Mouse (Mus musculus): ENCODE results near the gene Cand2.

Cand2 gene

GRCm38 (mm10) chr6:115772604-115773003 is 1.7 kb upstream of the Cand2 start:
- no peak for DNase-seq (ENCODE audit: extremely low spot score, low spot score)

DNA sequence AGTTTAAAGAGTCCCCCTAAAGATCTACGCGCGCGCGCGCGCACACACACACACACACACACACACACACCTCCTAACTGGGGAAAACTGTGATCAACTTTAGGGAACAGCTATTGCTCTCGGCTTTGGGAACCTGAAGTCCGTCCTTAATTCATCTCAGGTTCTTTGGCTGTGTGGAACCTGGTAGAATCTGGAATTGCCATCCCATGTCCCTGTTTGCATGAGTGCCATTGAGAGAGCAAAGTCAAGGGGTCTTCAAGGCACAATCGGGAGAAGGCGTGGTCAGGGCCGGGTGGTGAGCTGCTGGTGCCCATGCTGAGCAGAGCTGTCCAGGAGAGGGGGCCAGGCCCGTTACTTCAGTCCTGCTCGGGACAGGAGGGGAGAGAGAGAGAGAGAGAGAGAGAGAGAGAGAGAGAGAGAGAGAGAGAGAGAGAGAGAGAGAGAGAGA is 348 bp upstream of the Cand2 start:
- DNase-seq (ENCODE audit: extremely low spot score, low spot score) = peak; percentile 83

DNA sequence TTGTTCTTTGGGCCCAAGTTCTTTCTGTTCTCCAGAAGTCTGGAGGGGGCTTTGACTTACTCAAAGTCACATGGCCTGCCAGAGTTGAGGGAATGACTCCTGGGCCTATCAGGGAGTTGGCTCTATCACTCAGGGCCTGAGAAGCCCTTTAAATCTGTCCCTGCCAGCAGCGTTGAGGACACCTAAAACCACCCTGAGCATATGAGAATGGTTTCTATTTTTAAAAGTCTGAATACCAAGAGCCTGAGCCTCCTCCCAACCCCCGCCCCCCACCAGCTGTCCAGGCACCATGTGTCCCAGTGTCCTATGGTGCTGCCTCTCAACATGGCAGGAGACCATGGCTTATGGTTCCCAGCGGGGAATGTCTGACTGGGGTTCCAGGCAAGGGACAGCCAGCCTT is 1.5 kb downstream of the Cand2 start:
- no peak for DNase-seq (ENCODE audit: extremely low spot score, low spot score)

DNA sequence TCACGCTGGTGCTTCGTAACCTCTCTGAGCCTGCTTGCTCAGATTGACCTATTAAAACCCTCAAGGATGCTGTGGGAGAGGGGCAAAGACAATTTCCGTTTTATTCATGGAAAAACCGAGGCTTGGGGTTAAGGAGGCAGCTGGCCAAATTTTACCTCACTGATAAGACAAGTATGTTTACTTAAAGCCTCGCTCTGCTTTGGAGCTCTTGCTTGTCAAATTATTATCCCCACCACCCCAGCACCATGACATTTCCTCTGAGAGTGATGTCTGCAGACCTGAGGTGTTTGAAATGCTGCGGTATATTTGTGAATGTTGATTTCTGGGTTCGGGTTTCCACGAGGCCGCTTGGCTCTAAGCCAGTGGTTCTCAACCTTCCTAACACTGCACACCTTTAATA is 2.0 kb downstream of the Cand2 start:
- DNase-seq (ENCODE audit: extremely low spot score, low spot score) = no peak

- DNase-seq (ENCODE audit: extremely low spot score, low spot score) = no peak
Measured at GRCm38 (mm10) chr6:115782781-115783180, 8.4 kb downstream of the Cand2 start.

- DNase-seq (ENCODE audit: extremely low spot score, low spot score) = no peak
Measured at GRCm38 (mm10) chr6:115791016-115791415, 16.7 kb downstream of the Cand2 start.

DNA sequence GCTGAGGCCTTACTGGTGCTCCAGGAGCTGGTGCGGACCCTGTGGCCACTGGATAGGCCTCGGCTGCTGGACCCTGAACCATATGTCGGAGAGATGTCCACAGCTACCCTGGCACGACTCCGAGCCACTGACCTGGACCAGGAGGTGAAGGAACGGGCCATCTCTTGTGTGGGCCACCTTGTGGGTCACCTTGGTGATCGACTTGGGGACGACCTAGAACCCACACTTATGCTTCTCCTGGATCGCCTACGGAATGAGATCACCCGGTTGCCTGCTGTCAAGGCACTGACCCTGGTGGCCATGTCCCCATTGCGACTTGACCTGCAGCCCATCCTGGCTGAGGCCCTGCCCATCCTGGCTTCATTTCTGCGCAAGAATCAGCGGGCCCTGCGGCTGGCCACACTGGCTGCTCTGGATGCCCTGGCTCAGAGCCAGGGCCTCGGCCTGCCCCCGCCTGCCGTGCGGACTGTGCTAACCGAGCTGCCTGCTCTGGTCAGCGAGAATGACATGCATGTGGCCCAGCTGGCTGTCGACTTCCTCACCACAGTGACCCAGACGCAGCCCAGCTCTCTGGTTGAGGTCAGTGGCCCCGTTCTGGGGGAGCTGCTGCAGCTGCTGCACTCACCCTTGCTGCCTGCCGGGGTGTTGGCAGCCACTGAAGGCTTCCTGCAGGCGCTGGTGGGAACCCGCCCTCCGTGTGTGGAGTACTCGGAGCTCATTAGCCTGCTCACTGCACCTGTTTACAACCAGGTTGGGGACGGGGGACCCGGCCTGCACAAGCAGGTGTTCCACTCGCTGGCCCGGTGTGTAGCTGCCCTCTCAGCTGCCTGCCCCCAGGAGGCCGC is 17.7 kb downstream of the Cand2 start:
- DNase-seq (ENCODE audit: extremely low spot score, low spot score) = no peak

DNA sequence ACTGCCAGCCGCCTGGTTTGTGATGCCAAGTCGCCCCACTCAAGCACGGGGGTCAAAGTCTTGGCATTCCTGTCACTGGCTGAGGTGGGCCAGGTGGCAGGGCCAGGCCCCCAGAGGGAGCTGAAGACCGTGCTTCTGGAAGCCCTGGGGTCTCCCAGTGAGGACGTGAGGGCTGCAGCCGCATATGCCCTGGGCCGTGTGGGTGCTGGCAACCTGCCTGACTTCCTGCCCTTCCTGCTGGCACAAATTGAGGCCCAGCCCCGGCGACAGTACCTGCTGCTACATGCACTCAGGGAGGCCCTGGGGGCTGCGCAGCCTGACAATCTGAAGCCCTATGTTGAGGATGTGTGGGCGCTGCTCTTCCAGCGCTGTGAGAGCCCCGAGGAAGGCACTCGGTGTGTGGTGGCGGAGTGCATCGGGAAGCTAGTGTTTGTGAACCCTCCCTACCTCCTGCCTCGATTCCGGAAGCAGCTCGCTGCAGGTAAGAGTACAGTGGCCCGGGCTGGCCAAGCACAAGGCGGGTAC is 18.4 kb downstream of the Cand2 start:
- no peak for DNase-seq (ENCODE audit: extremely low spot score, low spot score)

- no peak for DNase-seq (ENCODE audit: extremely low spot score, low spot score)
Measured at GRCm38 (mm10) chr6:115801811-115802210, 27.5 kb downstream of the Cand2 start.

DNA sequence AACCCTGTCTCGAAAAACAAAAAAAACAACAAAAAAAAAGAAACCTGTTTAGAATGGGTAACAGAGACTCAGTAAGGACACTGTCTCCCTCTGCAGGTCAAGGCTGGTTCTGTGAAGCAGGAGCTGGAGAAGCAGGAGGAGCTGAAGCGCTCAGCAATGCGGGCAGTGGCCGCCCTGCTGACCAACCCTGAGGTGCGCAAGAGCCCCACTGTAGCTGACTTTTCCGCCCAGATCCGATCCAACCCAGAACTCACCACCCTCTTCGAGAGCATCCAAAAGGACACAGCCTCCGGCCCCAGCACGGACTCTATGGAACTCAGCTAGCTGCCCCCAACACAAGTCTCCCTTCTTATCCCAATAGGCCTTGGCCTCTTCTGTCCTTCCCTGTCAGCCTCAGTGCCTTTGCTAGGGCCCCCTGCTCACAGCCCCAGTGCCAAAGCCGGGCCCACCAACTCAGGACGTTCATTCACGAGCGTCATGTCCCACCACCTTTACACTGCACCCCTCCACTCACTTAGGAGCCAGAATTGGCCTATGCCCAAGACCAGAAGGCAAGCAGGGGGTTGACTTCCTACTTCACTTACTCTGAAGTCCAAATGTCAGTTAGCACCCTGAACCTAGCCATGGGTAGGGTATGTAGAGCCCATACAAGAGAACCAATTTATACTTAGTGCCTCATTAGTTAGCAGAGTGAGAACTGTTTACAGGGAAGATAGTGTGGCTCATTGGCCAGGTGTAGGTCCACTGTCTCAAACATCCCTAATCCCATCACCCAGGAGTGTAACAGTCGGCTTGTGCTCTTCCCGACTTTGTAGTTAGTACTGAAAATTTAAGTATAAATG is 29.4 kb downstream of the Cand2 start:
- peak; percentile 57 for DNase-seq (ENCODE audit: extremely low spot score, low spot score)

DNA sequence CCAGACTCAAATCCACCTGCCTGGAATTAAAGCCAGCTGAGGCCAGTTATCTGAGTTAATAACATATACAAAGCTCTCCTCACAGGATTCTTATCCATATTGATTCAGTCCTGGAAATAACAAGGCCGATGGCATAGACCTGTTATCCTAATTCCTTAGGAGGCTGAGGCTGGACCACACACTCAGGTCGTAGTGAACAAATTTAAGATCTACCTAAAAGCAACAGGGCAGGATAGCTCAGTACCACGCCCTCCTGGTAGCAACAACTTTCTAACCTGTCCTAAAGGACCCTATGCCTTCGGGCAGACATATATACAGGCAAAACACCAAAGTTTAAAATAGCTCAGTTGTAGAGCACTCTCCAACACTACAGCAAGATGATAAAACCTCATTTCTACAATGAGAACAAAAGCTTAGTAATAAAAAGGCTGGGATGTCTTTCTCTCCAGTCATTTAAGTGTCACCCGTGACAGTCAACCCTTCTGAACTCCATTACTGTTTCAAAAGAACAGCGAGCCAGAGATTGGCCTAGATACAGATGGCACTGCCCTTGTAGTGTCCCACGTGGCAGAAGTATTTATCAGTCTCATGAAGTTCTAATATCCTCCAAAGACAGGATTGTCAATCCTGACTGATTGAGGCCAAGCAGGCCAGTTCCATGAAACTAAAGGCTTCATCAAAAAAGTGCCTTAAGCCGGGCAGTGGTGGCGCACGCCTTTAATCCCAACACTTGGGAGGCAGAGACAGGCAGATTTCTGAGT is 30.3 kb downstream of the Cand2 start:
- no peak for DNase-seq (ENCODE audit: extremely low spot score, low spot score)

- peak; percentile 32 for DNase-seq (ENCODE audit: extremely low spot score, low spot score)
Measured at GRCm38 (mm10) chr6:115807464-115808195, 33.3 kb downstream of the Cand2 start.

DNA sequence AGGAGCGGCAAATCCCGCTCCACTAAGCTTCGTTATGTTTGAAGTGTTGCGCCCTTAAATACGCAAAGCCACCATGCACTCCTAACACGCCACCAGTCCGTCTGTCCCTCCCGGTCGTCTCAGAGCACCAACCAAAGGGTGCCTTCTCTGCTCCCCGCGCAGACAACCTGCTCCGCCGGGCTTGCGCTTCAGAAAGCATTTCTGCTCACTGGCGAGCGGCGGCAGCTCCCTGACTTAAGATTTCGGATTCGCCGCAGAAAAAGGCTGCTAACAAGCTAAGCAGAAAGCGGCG is 33.8 kb downstream of the Cand2 start:
- DNase-seq (ENCODE audit: extremely low spot score, low spot score) = no peak

DNA sequence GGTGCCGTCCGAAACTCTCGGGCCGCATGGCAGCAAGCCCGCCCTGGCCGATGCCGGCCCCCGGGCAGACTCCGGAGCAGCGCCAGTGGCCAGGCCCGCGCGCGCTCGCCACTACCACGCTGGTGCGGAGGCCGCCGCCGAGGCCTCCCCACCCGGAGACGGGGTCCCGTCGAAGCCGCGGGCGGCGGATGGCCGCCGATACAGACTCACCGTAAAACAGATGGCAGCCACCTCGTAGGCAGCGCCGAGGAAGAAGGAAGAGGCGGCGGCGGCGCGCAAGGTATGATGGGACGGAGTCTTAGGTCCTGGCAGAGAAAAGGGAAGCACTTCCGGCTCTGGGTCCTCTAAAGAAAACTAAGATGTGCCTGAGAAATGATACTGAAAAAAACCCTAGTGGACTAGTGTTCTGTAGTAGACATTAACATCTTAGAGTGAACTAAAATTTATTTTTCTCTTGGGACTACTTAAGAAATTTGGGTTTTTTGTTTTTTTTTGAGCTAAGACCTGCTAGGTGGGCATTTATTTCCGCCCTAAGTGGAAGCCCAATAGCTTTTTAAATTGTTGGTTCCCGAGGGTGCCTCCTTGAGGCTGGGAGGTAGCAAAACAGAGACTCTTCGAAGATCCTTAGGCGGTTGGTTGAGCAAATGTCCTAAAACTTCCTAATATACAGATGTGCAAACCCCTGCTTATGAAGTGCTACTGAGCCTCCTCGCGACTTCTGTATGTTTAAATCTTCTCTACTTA is 34.3 kb downstream of the Cand2 start, which contains the start of gene Rpl32:
Gene Rpl32, minus strand, starts transcription at position 260 of the 744 bp plus-strand sequence.
- DNase-seq (ENCODE audit: extremely low spot score, low spot score) = peak; percentile 87

DNA sequence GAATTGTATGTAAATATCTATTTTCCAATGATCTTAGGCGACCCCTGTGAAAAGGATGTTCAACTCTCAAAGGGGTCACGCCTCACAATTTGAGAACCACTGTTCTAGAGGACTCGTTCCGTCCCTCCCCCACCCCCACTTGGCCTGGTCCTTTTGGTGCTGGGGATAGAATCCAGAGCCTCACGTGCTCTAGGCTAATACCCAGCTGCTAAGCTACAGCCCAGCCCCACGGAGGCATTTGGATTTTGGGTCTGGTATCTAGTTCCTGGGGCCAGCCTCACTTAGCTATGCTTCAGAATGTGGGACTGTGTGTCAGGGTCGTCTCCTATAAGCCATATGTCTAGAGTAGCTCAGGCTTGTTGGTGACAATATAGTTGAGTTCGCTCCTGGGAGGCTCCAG is 37.3 kb downstream of the Cand2 start:
- no peak for DNase-seq (ENCODE audit: extremely low spot score, low spot score)

- no peak for DNase-seq (ENCODE audit: extremely low spot score, low spot score)
Measured at GRCm38 (mm10) chr6:115814104-115814503, 39.8 kb downstream of the Cand2 start.

DNA sequence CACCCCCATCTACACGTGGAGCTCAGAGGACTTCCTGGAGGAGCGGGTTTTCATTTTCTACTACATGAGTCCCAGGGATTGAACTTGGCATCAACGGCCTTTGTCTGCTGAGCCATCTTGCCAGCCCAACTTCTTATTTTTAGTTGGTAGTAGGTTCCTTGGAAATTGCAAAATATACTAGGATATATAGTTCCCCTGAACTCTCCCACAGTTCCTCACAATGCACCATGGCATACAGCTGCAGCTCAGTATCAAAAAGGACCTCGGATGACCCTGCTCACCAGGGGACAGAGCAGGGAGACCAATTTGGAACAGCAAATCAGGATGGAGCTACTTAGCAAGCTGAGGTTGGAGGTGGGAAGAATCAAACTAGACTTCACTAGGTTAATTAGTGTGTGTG is 40.7 kb downstream of the Cand2 start:
- no peak for DNase-seq (ENCODE audit: extremely low spot score, low spot score)

DNA sequence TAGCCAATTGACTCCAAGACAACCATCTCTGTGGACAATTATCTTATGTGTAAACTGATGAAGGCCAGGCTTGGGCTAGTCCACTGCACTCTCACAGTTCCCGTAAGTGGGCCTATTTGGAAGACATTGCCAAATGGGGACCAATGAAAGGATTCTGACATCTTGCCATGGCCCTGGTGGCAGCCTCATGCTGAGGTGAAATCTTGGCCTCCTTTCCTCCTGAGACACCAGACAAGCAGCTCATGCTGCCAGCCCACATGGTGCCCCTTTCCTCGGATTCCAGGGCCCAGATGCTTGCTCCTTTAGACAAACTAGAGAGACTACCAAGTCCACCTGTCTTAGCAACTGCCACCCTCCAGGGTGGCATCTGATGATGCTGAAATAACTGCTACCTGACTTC is 43.8 kb downstream of the Cand2 start:
- DNase-seq (ENCODE audit: extremely low spot score, low spot score) = no peak

GRCm38 (mm10) chr6:115821216-115821993 is 47.1 kb downstream of the Cand2 start:
- no peak for DNase-seq (ENCODE audit: extremely low spot score, low spot score)

Measured in neural tube, embryonic 10.5 days (tissue).